Mouse (Mus musculus): ENCODE measurements at regions not wholly inside any gene's neighbourhood (a gene's known extent, or its start where the extent isn't known, plus 50 kb on each side); places are given as distances from the start of the nearest gene placed in this dataset.

DNA sequence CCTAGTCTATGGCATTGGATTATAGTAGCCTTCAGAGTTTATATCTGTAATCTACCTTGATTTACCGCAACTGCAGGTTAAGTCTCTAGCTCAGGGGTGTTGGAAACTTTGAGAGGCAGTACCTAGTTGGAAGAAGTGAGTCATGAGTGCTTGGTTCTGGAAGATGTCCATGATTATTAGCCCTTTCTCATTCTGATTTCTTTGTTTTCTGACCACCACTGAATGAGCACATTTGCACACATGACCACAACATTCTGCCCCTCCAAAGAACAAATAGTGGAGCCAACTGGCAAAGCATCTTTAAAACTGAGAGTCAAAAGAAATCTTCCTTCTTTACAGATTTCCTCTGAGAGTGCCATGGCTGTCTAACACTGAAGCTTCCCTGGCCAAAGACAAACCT, 95.5 kb upstream of the Dcn start:
- no peak for TF ChIP-seq CTCF (IDR thresholded peaks at IDR 0.05; ENCODE audit: control insufficient read depth, insufficient read depth, low read length)
- TF ChIP-seq POLR2A (IDR thresholded peaks at IDR 0.05; ENCODE audit: borderline replicate concordance, control insufficient read depth, low read depth, low read length), result no peak

Data from bone marrow, adult 2 months (tissue).